Mouse (Mus musculus) left cerebral cortex, adult 11 months (tissue): ENCODE data around the gene Arl8a.
"Not testable (repeated sequence)": the region's sequence is repeated elsewhere in the genome, so short reads cannot be mapped to it uniquely, and the experiment has no call there.

Experiments
- DNase-seq: peaks from one replicate; pipeline ENCODE4 v3.0.0; 2022; ENCODE audit warnings: low spot score

Arl8a gene

DNA sequence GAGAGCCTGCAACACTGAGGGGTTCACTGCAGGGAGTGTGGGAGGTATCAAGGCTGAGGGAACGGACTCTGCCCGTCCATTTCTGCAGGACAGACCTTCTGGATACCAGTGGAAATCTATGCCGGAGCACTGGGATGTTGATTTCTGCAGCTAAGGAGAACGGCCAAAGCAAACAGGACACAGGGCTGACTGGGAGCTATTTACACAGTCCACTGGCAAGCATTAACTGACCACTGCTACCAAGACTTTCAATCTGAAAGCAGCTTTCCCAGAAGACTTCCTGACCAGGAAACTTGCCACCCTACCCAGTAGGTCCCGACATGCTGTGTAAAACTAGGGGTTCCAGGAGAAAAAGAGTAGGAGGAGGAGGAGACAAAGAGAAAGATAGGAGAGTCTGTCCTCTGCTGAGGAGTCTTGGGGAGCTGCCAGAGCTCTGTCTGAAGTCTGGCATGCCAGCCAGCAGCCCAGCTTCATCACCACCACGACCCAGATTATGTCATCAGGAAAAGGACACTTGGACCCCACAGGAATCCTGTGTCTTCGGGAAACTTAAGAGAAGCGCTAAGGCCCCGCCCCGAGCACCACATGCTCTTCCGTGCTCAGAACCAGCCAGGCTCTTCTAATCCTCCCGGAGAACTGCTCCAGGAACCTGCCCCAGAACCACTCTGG is 23.1 kb downstream of the Arl8a start:
- no peak for DNase-seq

DNA sequence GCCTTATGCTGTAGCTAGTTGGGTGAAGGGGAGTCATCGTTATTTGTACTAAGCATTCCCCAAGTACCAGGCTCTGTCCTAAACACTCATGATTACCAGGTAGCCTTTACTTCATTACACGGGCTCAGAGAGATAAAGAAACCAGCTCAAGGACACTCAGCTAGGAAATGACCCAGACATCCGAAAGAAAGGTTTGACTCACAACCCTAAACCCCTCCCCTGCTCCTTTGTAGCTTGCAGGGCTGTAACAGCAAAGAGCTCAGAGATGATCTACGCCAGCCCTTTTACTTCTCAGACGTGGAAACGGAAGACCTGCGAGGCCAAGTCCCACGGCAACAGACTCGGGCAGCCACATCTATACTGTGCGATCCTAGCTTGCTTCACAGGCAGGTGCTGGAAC is 23.7 kb downstream of the Arl8a start:
- no peak for DNase-seq

DNA sequence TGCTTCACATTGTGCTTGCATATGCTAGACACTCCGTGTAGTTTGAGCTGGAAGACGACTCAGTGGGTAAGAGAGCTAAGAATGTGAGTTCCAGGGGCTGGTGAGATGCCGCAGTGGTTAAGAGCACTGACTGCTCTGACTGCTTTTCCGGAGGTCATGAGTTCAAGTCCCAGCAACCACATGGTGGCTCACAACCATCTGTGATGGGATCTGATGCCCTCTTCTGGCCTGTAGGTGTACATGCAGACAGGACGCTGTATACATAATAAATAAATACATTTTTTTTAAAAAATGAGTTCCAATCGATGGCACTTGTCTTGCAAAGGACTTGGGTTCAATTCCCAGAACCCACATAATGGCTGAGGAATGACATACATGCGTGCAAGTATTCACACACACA is 24.6 kb downstream of the Arl8a start:
- no peak for DNase-seq

DNA sequence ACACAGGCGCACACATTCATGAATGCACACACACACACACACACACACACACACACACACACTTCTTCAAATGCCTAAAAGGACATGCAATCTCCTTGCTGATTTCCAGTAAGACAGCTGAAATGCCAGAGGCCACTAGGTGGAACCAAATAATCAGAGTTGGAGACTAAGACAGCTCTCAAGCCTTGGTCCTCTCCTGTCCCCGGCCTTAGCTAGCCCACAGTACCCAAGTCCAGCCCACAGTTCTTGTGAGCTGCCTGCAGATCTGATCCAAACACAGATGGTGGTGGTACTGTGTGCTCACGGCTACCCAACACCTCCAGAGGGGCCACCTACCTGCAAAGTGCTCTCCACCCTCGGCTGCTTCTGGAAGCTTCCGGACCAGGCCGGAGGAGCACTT is 25.4 kb downstream of the Arl8a start:
- no peak for DNase-seq

- no peak for DNase-seq
These were observed 26.7 kb downstream of the Arl8a start for GRCm38 (mm10) chr1:135173311-135173710.

DNA sequence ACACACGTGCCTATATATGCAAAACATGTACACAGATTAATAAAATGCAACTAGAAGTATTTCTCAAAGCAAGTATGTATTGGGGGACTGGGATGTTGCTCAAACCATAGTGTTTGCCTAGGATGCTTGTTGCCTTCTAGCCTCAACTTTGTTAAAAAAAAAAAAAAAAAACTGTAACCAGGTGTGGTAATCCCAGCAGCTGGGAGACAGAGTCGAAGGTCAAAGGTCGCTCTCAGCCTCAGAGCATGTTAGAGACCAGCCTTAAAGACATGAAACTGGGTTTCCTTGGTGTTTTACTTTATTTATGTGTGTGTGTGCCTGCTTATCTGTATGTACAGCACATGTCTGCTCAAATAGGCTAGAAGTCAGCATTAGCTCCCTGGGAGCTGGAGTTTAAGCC is 28.6 kb downstream of the Arl8a start:
- no peak for DNase-seq

DNA sequence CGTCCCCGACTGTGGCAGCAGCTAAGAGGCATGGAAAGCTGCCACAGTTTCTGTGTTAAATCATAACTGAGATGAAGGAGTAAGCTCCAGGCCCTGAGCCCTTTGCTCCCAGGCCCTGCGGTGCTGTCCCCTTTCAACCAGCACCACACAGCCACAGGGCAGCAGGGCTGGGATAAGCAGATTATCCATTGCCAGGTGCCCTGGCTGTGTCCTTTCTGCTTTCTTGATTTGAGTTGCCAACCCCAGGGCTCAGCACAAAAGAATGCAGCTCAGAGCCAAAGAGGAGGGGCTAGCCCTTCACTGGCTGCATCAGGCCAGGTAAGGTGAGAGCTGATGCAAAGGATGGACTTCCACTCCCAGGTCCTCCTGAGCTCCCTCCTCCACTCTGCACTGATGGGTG is 31.1 kb downstream of the Arl8a start:
- no peak for DNase-seq

DNA sequence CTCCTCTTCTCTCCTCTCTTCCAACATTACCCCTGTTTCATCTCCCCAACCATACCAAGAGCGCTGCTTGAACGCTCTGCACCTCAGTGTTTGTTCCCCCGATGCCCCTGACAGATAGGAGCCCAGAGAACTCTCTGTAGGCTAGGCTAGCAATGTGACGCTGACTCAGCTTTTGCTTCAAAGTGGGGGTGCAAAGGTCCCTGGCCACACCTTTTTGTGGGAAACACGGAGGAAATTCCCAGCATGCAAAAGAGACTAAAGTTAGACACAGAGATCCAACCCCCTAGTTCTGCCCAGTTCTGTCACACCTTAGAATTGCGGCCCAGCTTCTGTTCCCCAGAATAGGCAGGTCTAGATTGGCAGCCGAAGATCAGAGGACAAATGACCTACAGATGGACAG is 32.2 kb downstream of the Arl8a start:
- DNase-seq: no peak

- DNase-seq: no peak
These were observed 34.2 kb downstream of the Arl8a start for GRCm38 (mm10) chr1:135180830-135181229.

DNA sequence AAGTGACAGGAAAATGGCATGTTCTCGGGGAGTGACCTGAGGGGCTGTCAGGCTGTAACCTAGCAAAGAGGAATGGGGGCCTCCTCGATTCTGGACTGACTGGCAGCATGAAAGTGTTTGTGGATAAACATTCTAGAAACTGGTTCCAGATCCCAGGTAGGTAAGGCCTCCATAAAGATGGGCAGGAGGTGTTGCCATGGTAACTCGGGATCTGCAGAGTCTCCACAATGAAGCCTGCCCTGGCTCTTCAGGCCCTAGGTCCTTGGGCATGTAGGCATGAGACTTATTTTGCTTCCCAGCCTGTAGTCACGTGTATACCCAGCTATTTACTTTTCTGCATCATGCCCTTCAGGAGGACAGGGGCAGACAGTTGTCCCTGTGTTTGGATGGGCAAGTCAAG is 34.7 kb downstream of the Arl8a start:
- no peak for DNase-seq

- no peak for DNase-seq
These were observed 35.4 kb downstream of the Arl8a start for GRCm38 (mm10) chr1:135181880-135182623.

GRCm38 (mm10) chr1:135182975-135183374 is 36.4 kb downstream of the Arl8a start:
- DNase-seq: no peak

- no peak for DNase-seq
These were observed 36.8 kb downstream of the Arl8a start for GRCm38 (mm10) chr1:135183448-135183847.

DNA sequence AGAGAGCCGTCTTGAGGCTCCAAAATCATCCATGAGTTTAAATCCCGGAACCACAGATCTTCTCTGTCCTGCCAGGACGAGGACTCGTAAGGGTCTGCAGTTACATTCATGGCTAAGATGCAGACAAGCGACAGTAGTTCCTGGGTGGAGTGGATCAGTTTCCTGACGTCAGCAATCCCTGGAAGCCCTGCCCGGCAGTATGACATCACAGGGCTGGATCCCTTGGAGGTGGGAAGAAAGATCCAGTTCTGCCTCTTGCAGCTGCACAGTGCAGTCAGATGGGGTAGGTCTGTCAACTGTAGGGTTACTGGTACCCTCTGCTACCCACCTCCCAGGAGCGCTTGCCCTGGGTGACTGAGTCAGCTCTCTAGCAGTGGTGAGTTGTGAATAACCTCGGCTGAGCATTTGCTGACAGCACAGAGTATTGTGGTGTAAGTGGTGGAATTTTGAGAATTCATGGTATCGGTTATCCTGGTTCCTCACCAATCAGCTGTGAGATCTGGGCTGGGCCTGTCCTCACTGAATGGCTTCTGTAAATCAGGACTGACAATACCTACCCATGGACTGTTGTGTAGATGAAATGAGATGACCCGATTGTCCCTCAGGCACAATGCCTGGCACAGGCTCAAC is 37.4 kb downstream of the Arl8a start:
- no peak for DNase-seq

GRCm38 (mm10) chr1:135185936-135186335 is 39.3 kb downstream of the Arl8a start:
- DNase-seq: no peak

- DNase-seq: no peak
These were observed 39.8 kb downstream of the Arl8a start for GRCm38 (mm10) chr1:135186427-135186826.

- not testable (repeated sequence) for DNase-seq
These were observed 40.4 kb downstream of the Arl8a start for GRCm38 (mm10) chr1:135187016-135187415.

- DNase-seq: no peak
These were observed 41.6 kb downstream of the Arl8a start for GRCm38 (mm10) chr1:135188197-135188596.

- no peak for DNase-seq
These were observed 42.6 kb downstream of the Arl8a start for GRCm38 (mm10) chr1:135189186-135189585.

DNA sequence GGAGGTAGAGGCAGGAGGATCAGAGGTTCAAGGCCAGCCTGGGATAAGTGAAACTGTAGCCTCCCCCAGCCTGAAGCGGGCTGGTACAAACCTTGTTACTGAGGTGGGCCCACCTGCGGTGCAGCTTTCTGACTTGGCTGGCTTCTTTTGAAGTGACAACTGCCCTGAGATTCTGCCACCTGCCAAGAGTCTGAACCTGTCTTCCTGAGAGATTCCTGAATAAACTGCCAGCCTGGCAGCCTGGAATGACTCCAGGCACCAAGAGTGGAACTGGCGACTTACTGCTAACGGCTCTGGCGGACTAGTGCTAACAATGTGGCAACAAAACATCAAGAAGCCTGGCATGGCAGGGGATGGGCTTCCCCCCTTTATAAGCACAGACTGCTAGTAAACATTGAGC is 47.7 kb downstream of the Arl8a start:
- DNase-seq: not testable (repeated sequence)

- DNase-seq: no peak
These were observed 49.4 kb downstream of the Arl8a start for GRCm38 (mm10) chr1:135195907-135196440.

DNA sequence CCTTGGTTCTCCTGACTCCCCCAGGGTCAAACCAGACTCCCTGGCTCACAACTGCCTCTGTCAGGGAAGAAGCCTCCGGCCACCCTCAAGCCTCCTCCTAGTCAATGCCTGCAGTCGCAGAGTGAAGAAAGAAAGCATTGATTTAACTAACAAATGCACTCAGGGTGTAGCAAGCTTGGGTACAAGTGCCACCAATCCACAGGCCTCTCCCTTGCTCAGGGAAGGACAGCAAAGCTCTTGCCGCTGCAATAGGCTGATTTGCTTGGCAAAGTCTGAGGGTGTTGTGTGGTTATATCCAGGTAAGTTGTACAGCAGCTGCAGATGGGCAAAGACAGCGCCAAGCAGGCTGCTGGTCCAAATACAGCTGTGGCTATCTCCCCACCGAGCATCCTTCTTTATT is 51.8 kb downstream of the Arl8a start:
- DNase-seq: no peak
